Mouse (Mus musculus) intestine, embryonic 14.5 days (tissue): ENCODE results near the gene Krtap28-13. TPM values are rescaled to one million over a fixed set of nuclear protein-coding genes. Genes with fewer than 3 reads are reported as not detected.

Source experiments
- ATAC-seq: fragments of 200-750 bp; cut with Nextera tagmentation; replicated peaks from 2 replicates; pipeline ENCODE4 v1.8.0; 2017; ENCODE audit warnings: low read depth, moderate number of reproducible peaks, moderate TSS enrichment, moderate library complexity; ENCODE audit not compliant: low FRiP score, low TSS enrichment
- DNase-seq: peaks from one replicate; pipeline ENCODE4 v3.0.0-alpha.2; 2018; ENCODE audit warnings: low spot score
- H3K27ac ChIP-seq: fragments of 300-500 bp; sonication (generic); 2 replicates; pipeline ENCODE4 v1.5.1; 2014; ENCODE audit warnings: low read depth, mild to moderate bottlenecking, control low read depth
- H3K27me3 ChIP-seq: fragments of 300-500 bp; sonication (generic); replicated peaks from 2 replicates; pipeline ENCODE4 v1.6.1; 2014; ENCODE audit warnings: low read length, control low read depth; ENCODE audit not compliant: control insufficient read depth, insufficient read depth
- H3K36me3 ChIP-seq: fragments of 300-500 bp; sonication (generic); 2 replicates; pipeline ENCODE4 v1.6.1; 2014; ENCODE audit warnings: low read length, control low read depth; ENCODE audit not compliant: control insufficient read depth, insufficient read depth
- H3K4me1 ChIP-seq: fragments of 300-500 bp; sonication (generic); replicated peaks from 2 replicates; pipeline ENCODE4 v1.6.1; 2014; ENCODE audit warnings: low read length, control low read depth, mixed read lengths; ENCODE audit not compliant: control insufficient read depth, insufficient read depth
- H3K4me2 ChIP-seq: fragments of 300-500 bp; sonication (generic); 2 replicates; pipeline ENCODE4 v1.6.1; 2014; ENCODE audit warnings: low read length
- H3K4me3 ChIP-seq: fragments of 300-500 bp; sonication (generic); 2 replicates; pipeline ENCODE4 v1.5.1; 2014; ENCODE audit warnings: low read depth, low read length, control low read depth, mixed read lengths
- H3K9ac ChIP-seq: fragments of 300-500 bp; sonication (generic); 2 replicates; pipeline ENCODE4 v1.6.1; 2014; ENCODE audit warnings: mild to moderate bottlenecking, low read length
- H3K9me3 ChIP-seq: fragments of 300-500 bp; sonication (generic); 2 replicates; pipeline ENCODE4 v1.6.1; 2016; ENCODE audit warnings: low read length, control low read depth; ENCODE audit not compliant: control insufficient read depth
- WGBS: fragments of 180-500 bp; shearing (Covaris S2); extraction: QIAGEN DNeasy Blood & Tissue Kit; methylation state at CpG from one replicate; pipeline ENCODE4 v1.1.7; 2014; 5-methylcytosine and 5-hydroxymethylcytosine counted together
- polyA plus RNA-seq: library from polyadenylated mRNA; unstranded; fragments of >200 nt; fragmentation: Nextera tagmentation; extraction: Ambion mirVana; gene quantifications from 2 replicates; pipeline ENCODE4 v1.2.1, GENCODE M21; 2014

The Krtap28-13 gene
- polyA plus RNA-seq: not detected in 2 replicates

- H3K4me3 ChIP-seq: no peak within 1 kb of the TSS
- H3K4me1 ChIP-seq: no peaks in the 10 kb centered on the region
- ATAC-seq: no peak
- H3K27ac ChIP-seq: no peak within 1 kb of the TSS
- WGBS: 65% methylated on average over 1 of the region's 4 CpGs
- H3K27me3 ChIP-seq: no peaks in the 10 kb centered on the region
- no peaks in the 10 kb centered on the region for H3K36me3 ChIP-seq
- H3K9ac ChIP-seq: no peak within 1 kb of the TSS
- no peaks in the 10 kb centered on the region for H3K9me3 ChIP-seq
- no peak for DNase-seq
- no peak within 1 kb of the TSS for H3K4me2 ChIP-seq
Observed at GRCm38 (mm10) chr1:83060643-83061042, at the start of gene Krtap28-13. Krtap28-13 (plus strand) TSS chr1:83060930.

GRCm38 (mm10) chr1:83014477-83014876 is 46.3 kb upstream of the Krtap28-13 start:
- no peaks in the 10 kb centered on the region for H3K27me3 ChIP-seq
- DNase-seq (no peak), ATAC-seq (no peak)
- no peak overlapping the region for H3K4me3 ChIP-seq
- no peak overlapping the region for H3K27ac ChIP-seq
- 86% methylated on average over 3 of the region's 3 CpGs for WGBS
- H3K9ac ChIP-seq: no peak overlapping the region
- no peaks in the 10 kb centered on the region for H3K9me3 ChIP-seq
- no peaks in the 10 kb centered on the region for H3K36me3 ChIP-seq
- no peak overlapping the region for H3K4me2 ChIP-seq
- no peaks in the 10 kb centered on the region for H3K4me1 ChIP-seq

- ATAC-seq: no peak
Observed at GRCm38 (mm10) chr1:83015329-83015879, 45.3 kb upstream of the Krtap28-13 start.

DNA sequence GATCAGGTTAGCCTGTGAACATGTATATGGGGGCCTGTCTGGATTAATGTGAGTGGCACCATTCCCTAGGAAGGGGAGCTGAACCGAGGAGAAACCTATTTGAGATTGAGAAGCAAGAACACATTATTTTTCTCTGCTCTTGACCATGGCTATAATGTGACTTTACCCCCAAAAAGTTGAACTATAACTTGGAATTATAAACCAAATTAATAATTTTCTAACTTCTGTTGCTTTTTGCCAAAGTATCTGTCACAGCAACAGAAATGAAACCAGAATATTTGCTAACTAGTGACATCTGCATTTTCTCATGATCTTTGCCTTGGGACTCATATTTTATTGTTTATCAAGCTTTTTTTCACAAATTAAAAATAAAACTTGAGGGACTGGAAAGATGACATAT is 44.2 kb upstream of the Krtap28-13 start:
- no peaks in the 10 kb centered on the region for H3K36me3 ChIP-seq
- 59% methylated on average over 1 of the region's 1 CpGs for WGBS
- H3K4me2 ChIP-seq: no peak overlapping the region
- ATAC-seq (no peak), DNase-seq (no peak)
- no peaks in the 10 kb centered on the region for H3K27me3 ChIP-seq
- H3K9ac ChIP-seq: no peak overlapping the region
- H3K4me1 ChIP-seq: no peaks in the 10 kb centered on the region
- no peaks in the 10 kb centered on the region for H3K9me3 ChIP-seq
- H3K4me3 ChIP-seq: no peak overlapping the region
- no peak overlapping the region for H3K27ac ChIP-seq

More at GRCm38 (mm10) chr1:83015329-83015879, 45.3 kb upstream of the Krtap28-13 start:
- Histone ChIP-seq H3K9me3 (no peaks in the 10 kb centered on the region), H3K4me3 (no peak overlapping the region), H3K36me3 (no peaks in the 10 kb centered on the region), H3K27ac (no peak overlapping the region), H3K9ac (no peak overlapping the region), H3K27me3 (no peaks in the 10 kb centered on the region), H3K4me2 (no peak overlapping the region), H3K4me1 (no peaks in the 10 kb centered on the region)
- 74% methylated on average over 10 of the region's 10 CpGs for WGBS
- no peak for DNase-seq

- 33% methylated on average over 1 of the region's 1 CpGs for WGBS
- H3K27ac ChIP-seq: no peak overlapping the region
- no peak for ATAC-seq
- DNase-seq: no peak
- H3K36me3 ChIP-seq: no peaks in the 10 kb centered on the region
- no peak overlapping the region for H3K4me2 ChIP-seq
- no peak overlapping the region for H3K9ac ChIP-seq
- H3K27me3 ChIP-seq: no peaks in the 10 kb centered on the region
- no peaks in the 10 kb centered on the region for H3K9me3 ChIP-seq
- no peaks in the 10 kb centered on the region for H3K4me1 ChIP-seq
- no peak overlapping the region for H3K4me3 ChIP-seq
Observed at GRCm38 (mm10) chr1:83031950-83032349, 28.8 kb upstream of the Krtap28-13 start.

DNA sequence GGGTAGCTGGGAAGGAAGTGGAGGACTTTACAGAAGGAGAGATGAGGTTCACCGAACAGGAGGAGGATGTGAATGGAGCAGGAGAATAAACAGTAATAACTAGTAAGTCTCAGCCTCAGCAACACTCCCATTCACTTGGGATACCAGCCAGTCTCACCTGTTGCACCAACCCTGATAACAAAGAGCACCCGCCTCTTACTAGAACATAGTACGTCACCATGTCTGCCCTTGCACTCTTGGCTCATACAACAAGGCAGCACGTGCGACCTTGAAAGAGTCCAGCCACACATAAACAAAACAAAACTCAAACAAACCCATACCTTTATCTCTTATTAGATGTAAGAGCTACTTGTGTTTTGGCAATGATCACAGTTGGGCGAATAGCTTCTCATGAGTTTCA is 28.2 kb upstream of the Krtap28-13 start:
- ATAC-seq (no peak), DNase-seq (no peak)
- no peaks in the 10 kb centered on the region for H3K36me3 ChIP-seq

GRCm38 (mm10) chr1:83034509-83034908 is 26.2 kb upstream of the Krtap28-13 start:
- no peaks in the 10 kb centered on the region for H3K4me1 ChIP-seq
- H3K4me2 ChIP-seq: no peak overlapping the region
- no peak for ATAC-seq
- no peak for DNase-seq
- no peak overlapping the region for H3K4me3 ChIP-seq
- WGBS: 64% methylated on average over 5 of the region's 5 CpGs
- H3K9me3 ChIP-seq: no peaks in the 10 kb centered on the region
- H3K27ac ChIP-seq: no peak overlapping the region
- no peaks in the 10 kb centered on the region for H3K36me3 ChIP-seq
- H3K9ac ChIP-seq: no peak overlapping the region
- H3K27me3 ChIP-seq: no peaks in the 10 kb centered on the region

More for the DNA sequence above, 28.2 kb upstream of the Krtap28-13 start:
- H3K4me3 ChIP-seq: no peak overlapping the region
- 76% methylated on average over 6 of the region's 6 CpGs for WGBS
- no peak overlapping the region for H3K9ac ChIP-seq
- no peaks in the 10 kb centered on the region for H3K4me1 ChIP-seq
- H3K27me3 ChIP-seq: no peaks in the 10 kb centered on the region
- no peak overlapping the region for H3K27ac ChIP-seq
- H3K4me2 ChIP-seq: no peak overlapping the region
- no peaks in the 10 kb centered on the region for H3K9me3 ChIP-seq

- Histone ChIP-seq H3K4me3 (no peak overlapping the region), H3K4me2 (no peak overlapping the region)
- DNase-seq: no peak
Observed at GRCm38 (mm10) chr1:83036892-83037667, 23.6 kb upstream of the Krtap28-13 start.

More at GRCm38 (mm10) chr1:83036892-83037667, 23.6 kb upstream of the Krtap28-13 start:
- H3K9ac ChIP-seq: no peak overlapping the region
- no peaks in the 10 kb centered on the region for H3K36me3 ChIP-seq
- no peaks in the 10 kb centered on the region for H3K4me1 ChIP-seq
- no peak overlapping the region for H3K27ac ChIP-seq
- no peak; the same call in 1 of the 2 replicates for ATAC-seq
- H3K9me3 ChIP-seq: no peaks in the 10 kb centered on the region
- WGBS: 73% methylated on average over 11 of the region's 11 CpGs
- no peaks in the 10 kb centered on the region for H3K27me3 ChIP-seq
